Mouse (Mus musculus) cerebellum, adult 8-10 months (tissue): Measurements from ENCODE around the gene Sf3b6.
"Not testable (repeated sequence)": the region's sequence is repeated elsewhere in the genome, so short reads cannot be mapped to it uniquely, and the experiment has no call there.

Source experiments
- DNase-seq: peaks from one replicate; pipeline ENCODE4 v3.0.0; 2022

Gene Sf3b6

DNA sequence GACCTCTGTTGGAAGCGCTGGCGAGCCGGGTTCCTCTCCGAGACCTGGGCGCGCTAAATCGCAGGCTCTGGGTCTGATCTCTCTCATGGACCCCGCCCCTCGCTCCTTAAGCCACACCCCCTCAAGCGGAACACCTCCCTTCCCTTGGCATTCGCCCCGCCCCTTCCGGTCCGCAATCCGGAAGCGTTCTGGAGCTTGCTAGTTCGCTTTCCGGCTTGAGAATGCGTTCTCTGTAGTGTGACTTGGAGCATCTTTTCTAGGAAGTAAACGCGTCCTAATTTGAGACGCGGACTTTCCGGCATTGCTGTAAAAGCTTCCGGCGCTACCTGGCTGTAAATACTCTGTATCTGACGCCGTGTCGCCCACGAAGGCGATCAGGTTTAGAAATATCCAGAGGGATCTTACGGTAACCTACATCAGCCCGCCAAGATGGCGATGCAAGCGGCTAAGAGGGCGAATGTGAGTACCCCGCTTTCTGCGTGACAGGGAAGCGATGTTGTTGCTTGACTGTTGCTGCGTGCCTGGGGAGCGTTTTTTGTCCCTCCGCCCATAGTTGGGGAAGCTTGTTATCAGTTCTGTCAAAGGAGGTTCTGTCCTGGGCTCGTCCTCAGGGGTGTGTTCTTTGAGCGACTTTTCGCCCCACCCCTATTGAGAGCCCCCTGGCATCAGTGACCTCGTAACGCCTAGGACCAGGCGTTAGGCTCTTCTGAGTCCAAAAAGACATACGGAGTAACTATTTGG is at the start of gene Sf3b6:
Gene Sf3b6, plus strand, starts transcription at position 184 of the 741 bp plus-strand sequence.
- peak; percentile 99 for DNase-seq

DNA sequence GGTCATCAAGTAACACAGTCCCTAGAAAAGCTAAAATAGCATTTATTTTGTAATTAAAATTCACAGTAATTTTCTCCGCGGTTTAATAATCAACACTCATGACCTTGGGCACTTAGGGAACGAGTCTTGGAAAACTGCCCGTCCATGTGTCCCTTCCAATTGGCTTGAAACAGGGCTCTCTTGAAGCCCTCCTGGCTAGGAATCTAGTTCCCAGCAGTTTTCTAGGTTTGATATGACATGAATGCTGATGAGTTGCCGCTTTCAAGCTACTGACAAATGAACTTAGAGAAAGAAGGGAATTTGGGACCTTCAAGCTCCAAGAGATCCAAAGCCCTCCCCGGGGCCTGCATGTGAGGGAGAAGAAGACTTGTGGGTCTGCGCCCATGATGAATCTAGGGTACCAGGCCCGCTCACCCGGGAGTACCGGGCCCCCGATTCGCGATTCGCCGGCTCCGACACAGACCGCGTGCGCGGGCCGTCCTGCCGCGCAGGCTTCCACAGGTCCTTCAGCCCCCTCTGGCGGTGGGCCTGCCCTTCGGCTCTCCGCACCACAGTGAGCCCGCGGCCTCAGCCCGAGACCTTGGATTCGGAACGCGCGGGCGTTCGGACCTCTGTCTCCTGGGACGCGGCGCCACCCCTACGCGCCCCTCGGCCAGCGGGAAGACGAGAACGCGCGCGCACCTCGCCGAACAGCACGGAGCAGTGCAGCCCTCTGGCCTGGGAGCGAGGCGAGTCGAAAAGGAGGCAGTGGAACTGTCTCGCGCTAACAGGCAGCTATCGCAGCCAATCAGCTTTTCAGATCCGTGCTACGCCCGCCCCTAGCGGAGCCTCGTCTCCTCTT is 48.6 kb upstream of the Sf3b6 start, which contains the start of the genes Pfn4 and Fam228b:
Gene Pfn4, plus strand, starts transcription at position 531 of the 841 bp plus-strand sequence.
Gene Fam228b, minus strand, starts transcription at position 776 of the 841 bp plus-strand sequence.
- peak; percentile 99 for DNase-seq

DNA sequence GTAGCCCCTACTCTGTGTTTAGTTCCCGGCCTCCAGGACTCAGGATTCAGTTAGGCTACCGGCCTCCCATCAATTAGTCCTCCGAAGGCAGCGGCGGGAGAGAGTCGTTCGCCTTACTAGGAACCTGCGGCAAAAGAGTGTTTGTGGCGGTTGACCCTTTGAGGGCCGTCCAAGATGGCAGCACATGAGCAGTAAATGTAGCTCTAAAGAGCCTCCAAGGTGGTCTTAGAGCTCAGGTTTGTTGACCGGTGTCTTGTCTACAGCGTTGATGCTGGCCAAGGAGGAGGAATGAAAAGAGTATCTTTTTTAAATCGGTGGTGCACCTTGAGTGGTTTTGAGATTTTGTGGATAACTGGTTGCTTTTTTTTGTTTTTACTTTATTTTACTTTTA is 48.0 kb upstream of the Sf3b6 start:
- DNase-seq = no peak

DNA sequence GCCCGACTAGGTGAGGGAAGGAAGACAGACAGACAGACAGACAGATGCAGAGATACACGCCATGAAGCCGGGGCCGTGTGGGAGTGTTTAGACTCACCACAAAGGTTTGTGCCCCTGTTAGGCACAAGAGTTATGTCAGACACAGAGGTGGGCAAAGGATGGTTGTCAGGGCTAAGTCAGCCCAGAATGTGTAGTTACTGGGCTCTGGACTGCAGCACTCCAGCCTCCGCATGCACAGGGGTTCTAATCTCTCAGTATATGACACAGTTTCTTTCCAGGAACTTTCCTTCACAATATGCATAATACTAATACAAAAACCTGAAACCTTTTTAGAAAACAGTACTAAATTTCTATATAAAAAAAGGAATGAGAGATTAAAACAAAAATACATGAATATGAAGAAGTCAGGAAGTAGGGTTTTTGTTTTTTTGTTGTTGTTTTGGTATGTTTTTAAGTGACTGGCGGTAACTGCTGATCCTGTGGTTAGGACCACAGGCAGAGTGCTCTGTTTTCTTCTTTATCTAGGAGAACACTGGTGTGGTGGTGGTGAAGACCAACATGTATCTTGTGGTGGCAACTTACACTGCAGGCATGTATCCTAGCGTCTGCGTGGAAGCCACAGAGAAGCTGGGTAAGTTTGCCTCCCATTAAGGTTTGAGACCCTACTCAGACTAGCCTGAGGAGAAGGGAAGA is 42.3 kb upstream of the Sf3b6 start:
- no peak for DNase-seq

DNA sequence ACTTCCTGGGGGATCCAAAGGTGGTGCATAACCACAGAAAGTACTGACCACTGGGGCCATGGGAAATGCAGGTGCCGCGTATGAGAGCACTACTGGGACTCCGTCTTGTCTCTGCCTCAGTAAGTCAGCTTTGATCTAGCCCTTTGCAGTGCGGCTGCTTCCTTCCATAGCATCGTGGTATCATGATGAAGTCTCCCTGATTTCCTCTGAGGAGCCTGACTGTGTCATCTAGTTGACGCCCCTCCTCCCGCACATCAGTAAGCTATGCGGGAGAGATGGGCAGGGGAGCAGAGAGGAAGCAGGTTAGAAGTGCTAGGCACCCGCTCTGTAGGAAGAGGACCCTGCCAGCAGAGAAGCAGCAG is 41.8 kb upstream of the Sf3b6 start:
- no peak for DNase-seq

DNA sequence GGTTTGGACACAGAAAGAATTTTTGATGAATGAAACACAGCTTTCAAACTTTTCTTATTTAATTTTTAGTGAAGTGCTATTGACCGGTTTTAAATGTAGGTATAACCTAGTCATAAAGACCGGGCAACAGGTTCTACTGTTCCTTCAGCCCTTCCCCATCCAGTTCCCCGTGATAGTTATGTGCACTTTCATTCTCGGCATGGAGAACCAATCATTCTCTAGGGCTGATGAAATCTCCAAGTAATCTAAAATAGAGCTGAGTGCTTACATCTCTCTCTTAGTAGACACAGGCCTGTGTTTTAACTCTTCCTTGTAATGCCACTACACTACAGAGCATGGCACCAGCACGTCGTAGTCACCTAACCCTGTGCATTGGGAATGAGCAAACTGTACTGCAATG is 39.6 kb upstream of the Sf3b6 start:
- DNase-seq = no peak

DNA sequence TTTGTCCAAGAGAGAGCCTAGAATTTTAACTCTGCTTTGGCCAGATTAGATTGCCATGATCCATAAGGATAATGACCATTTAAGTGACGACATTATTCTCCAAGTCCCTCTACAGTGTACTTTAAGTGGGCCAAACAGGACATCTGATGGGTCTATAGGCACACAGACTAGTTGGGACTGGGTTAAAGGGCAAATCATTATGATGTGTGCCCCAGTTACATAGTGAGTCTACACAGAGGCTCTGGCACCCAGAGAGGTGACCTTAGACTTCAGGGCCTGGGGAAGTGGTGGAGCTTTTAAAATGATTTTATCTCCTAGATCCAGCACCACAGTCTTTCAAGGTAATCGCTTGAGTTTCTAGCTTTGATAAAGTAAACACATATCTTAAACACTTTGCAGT is 37.1 kb upstream of the Sf3b6 start:
- DNase-seq = no peak

DNA sequence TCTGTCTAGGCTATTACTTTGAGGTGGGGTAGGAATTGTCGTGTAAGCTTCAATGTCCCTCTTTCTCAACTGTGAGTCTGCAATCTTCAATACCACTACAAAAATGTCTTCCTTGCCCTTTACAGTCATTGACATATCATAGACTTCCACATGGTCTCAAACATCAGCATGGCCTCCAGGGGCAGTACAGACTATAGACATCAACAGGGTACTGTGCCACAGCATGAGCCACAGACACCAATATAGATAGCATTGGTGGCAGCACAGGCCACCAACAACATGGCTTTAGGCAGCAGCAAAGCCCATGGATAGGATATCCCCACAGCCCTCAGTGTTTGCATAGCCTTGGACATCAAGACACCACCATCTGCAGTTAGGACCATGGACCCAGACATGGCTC is 36.1 kb upstream of the Sf3b6 start:
- no peak for DNase-seq

DNA sequence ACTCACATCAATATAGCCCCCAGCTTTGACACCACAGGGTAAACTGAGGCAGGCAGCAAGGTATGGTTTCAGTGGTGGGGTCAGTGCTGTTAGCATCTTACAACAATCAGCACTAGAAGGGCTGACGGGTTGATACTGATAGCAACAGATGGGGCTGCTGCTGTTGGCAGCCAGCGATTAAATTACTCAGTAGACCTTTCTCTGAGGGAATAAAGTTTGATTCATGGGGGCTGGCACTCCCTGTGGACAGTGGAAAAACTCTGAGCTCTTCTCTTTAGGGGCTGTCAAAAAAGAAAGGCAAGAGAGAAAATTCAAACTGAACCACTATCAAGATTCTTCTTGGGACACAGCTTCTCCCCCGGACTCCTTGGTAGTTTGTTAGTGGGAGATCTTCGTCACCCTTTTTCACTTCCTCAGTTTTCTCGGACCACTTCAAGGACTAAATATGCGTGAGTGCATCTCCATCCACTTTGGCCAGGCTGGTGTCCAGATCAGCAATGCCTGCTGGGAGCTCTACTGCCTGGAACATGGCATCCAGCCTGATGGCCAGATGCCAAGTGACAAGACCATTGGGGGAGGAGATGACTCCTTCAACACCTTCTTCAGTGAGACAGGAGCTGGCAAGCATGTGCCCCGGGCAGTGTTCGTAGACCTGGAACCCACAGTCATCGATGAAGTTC is 35.5 kb upstream of the Sf3b6 start:
- not testable (repeated sequence) for DNase-seq

DNA sequence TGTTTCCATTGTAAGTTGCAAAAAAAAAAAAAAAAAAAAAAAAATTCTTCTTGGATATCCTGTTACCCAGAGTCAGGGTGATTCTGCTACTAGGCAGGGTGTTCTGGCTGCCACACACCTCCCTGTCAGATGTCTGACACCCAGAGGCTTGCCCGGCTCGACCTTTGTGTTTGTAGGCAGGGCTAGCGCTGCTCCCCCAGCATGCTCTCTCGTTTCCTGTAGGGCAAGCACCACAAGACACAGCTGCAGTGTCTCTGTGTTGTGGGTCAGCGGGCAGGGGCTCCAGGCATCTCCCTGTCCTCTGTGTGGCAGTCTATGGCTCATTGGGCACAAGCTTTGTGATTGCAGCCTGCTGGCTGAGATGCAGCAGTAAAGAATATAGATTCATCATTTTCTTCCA is 33.7 kb upstream of the Sf3b6 start:
- DNase-seq = no peak

DNA sequence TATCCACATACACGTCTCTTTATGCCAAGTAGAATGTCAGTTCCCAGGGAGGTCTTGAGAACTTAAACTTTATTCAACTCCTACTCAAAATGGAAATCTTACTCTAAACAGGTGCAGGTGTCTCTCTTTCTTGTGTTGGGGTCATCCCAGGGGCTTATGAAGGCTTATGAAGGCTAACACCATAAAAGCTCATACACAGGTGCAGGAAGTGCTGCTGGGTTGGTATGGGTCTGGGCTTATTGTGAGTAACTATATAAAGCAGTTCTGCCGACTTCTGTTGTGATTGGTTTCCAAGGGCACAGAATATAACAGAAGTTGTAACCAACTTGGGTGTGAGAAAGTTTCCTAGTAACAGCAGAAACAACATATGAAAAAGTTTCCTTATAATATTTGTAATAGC is 32.9 kb upstream of the Sf3b6 start:
- DNase-seq = no peak

DNA sequence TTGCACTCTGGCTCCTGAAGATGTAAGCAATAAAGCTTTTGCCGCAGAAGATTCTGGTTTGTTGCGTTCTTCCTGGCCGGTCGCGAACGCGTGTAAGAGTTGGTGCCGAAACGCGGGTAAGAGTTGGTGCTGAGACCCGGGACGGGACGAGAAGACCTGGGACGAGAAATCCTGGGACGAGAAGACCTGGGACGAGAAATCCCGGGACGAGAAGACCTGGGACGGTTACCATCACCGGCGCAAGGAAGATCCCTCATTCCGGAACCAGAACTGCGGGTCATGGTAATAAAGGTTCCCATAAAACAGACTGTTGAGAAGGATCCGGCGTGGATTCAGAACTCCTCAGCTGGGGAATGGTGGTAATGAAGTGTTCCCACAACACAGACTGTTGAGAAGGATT is 29.2 kb upstream of the Sf3b6 start:
- not testable (repeated sequence) for DNase-seq

DNA sequence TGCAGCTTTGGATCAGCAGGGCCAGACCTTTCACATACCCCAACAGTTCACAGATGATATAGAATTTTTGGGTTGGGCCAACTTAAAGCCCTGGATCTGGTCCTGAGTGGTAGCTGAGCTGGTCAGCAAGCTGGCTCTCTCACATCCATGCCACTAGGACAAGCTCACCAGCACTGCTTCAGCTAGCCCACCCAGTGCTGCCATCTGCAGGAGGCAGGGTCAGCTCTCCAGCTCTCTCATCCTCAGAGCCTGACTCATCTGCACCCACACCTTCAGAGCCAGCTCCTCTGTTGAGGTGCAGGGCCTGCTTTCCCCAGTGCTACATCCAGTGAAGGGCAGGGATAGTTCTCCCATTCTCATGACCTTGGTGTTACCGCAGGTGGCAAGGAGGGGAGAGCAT is 23.6 kb upstream of the Sf3b6 start:
- DNase-seq = no peak

DNA sequence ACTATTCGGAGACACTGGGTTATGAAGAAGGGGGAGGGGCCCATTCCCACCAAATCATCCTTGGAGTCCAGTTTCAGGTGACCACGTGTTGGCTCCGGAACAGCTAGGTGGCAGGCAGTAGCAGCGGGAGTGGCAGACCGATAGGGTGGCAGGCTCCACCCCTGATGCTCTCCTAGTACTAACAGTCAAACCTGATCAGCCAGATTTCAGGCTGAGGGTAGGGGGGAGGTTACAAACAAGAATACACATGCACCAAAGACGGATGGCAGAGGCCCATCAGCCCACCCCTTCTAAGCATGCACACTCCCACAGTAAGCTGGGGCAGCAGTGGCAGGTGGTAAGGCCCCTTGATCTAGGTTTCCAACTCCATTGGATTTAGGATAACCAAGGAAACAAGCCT is 19.9 kb upstream of the Sf3b6 start:
- not testable (repeated sequence) for DNase-seq

DNA sequence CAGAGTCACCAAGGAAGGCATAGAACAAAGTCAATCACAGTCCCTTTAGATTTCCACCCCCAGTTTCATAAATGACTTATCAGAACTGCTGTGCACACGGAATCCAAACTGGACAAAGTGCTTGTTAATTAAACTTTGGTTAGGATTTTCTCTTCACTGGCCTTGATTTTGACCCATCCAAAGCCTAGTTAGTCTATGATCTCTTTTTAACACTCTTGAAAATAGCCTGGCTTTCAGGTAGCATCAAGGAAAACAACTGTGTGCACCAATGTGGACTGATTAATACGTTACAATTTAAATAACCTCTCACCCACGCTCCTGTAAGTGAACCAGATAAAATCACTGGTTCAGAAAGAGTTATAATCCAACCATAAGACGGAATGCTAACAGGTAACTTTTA is 6.3 kb upstream of the Sf3b6 start:
- DNase-seq = no peak

DNA sequence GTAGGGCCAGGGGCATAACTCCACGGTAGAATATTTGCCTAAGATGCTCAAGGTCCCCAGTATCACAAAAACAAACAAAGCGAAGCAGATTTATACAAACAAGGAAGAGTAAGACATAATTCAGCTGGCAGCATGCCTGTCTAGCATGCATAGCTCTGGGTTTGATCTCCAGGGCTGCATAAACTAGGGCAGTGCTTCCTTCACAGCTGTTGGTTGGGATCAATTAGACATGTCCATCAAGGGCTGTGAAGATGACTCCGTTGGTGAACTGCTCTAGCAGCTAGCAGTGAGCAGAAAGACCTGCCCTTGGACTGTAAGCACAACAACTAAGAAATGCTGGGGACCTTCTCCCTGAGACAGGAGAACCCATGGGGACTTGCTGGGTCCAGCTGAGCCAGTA is 5.6 kb upstream of the Sf3b6 start:
- DNase-seq = no peak

DNA sequence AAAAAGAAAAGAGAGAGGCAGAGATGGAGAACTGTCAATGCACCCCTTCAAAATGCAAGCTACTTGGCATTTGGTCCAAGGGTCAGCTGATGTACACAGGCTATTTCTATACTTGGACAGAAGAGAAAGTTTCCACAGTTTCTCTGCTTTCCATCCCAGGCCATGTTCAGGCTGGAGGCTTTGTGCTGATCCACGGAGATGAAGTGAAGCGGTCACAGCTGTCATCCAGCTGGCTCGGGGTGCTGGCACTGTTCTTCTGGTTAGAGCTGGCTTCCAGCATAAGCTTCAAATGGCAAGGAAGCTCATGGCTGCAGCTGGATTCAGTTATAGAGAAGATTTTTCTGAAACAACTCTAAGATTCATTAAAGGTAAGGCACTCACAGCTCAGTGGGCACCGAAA is 3.7 kb upstream of the Sf3b6 start:
- no peak for DNase-seq

DNA sequence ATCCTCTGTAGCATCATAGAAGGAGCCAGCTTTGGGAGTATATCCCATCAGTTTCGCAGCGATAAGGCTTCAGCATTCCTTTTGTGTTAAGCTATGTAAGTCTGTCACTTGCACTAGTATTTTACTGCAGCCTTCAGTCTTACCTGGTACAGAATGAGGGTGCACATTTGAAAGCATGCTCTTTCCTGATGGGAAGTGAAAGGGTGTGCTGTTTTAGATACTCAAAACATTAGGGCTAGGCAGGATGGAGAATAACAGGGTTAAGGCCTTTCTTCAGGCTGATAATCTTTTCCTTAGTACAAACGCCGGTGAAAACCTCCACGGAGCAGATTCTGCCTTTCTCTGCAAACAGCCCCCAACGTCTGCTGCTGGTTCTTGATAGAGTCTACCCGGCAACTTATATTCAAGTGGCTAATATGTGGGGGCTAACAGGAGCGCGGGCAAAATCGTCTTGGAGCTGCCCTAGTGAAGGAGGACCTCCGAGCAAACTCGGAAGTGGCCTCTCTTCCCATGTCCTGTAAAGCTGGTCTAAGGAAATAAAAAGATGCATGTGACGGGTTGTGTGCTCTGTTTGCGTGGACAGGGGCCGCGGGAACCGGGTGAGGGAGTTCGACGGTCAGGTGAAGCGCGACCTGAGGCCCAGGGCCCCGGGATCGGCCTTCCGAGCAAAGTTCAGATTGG is 524 bp upstream of the Sf3b6 start:
- DNase-seq = no peak

DNA sequence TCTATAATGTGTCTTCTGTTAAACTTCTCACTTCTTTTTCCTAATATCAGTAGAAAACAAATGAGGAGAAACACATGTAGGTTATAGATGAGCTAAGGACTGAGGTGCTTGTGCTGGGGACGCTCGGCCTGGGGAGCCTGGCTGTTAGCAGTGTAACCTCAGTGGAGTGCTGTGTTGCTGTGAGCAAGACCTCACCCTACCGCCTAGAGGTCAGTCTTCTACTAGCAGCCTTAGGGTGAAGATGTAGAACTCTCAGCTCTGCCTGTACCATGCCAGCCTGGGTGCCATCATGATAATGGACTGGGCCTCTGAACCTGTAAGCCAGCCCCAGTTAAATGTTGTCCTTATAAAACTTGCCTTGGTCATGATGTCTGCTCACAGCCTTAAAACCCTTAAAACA is 9.9 kb downstream of the Sf3b6 start:
- no peak for DNase-seq

DNA sequence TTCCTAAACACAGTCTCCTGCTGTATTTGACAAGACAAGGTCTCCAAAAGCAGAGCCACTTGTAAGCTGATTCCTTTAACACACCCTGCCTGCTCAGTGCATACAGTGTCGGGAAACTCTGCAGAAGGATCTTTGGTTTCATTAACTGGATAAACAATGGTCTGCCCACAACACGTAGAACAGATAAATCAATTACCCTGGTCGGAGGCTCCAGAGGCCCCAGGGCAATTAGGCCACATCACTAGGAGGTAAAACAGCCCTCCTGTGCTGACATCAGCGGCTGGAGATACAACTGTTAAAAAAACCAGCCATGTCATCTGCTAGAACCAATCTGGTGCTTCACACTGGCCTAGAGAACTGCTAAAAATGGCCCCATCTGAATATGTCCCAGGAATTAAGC is 19.6 kb downstream of the Sf3b6 start:
- DNase-seq = no peak

DNA sequence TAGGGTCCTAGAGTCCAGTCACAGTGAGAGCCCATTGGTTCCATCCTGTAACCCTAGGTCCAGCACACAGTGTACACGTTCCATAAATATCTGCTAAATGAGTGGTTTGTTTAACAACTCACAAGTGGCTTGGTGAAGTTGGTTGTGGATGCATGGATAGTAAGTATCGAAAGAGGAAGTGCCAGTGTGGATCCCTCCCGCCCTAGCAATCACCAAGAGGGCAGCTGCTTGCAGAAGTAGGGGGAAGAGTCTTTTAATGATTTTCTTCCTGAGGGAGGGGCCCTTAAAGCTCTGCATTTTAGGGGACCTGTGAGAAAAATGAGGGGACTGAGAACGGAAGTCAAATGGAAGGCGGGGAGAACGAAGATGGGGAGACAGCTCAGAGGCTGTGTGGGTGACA is 22.7 kb downstream of the Sf3b6 start:
- no peak for DNase-seq

DNA sequence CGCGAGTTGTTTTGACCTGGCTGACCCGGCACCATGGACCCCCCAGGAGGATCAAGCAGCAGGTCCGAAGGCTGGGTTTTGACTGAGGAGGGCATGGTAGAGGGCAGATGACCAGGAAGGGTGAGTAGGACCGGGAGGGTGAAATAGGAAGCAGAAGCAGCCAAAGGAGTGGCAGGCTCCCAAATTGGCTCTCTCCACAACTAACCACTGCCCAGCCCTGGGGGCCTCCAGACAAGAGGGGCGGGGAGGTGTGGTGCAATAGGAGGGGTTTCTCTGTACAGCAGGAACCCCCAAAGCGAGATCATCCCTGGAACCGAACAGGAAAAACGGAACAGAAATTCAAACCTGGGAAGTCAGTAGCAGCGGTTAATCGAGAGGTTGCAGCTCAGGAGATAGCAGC is 23.4 kb downstream of the Sf3b6 start:
- DNase-seq = peak; percentile 34
